Comparison of ENCODE assay signal across 15 mouse cellular contexts in genomic region chr17:23683226-23683625, GRCm38 (mm10). TPM values are rescaled to one million over a fixed set of nuclear protein-coding genes. Genes with fewer than 3 reads are reported as not detected.
DNase-seq lines count a peak whose midpoint lies in the region; ATAC-seq lines count a peak whose summit lies in the region.
"Had no signal": no experiment of that assay in that cellular context is flagged by ENCODE, and none has a peak within 500 bp of the region (broad histone marks: within the 10 kb centered on the region; RNA-seq: fewer than 3 reads in every experiment).

No protein-coding gene starts in this region.

- no peaks in the 10 kb centered on the region for H3K9me3 ChIP-seq in kidney, embryonic 14.5 days (ENCODE audit: control insufficient read depth, low read length)
- H3K9me3 ChIP-seq in midbrain, embryonic 13.5 days: no peaks in the 10 kb centered on the region
- H3K9me3 ChIP-seq in midbrain, embryonic 16.5 days (replicated peaks; ENCODE audit: control insufficient read depth, low read length, poor library complexity, severe bottlenecking): no peaks in the 10 kb centered on the region
- no peaks in the 10 kb centered on the region for H3K9me3 ChIP-seq in embryonic facial prominence, embryonic 15.5 days (replicated peaks)
- no peaks in the 10 kb centered on the region for H3K9me3 ChIP-seq in neural tube, embryonic 15.5 days (replicated peaks)
- H3K9me3 ChIP-seq: heart, embryonic 12.5 days; stomach, embryonic 15.5 days had no signal

- H3K27ac ChIP-seq in kidney, embryonic 14.5 days (ENCODE audit: low read depth, low read length): peak overlapping the region; percentile 78
- H3K27ac ChIP-seq in midbrain, embryonic 13.5 days: no peak overlapping the region
- H3K27ac ChIP-seq in midbrain, embryonic 16.5 days (ENCODE audit: low read length): no peak overlapping the region
- H3K27ac ChIP-seq in embryonic facial prominence, embryonic 15.5 days (replicated peaks): no peak overlapping the region
- no peak overlapping the region for H3K27ac ChIP-seq in neural tube, embryonic 15.5 days (replicated peaks)
- H3K27ac ChIP-seq: stomach, embryonic 15.5 days had no signal

- H3K27me3 ChIP-seq in kidney, embryonic 14.5 days (ENCODE audit: control insufficient read depth, insufficient read depth, low read length): peaks cover 27% of the 10 kb centered on the region
- H3K27me3 ChIP-seq in midbrain, embryonic 13.5 days: peaks cover 63% of the 10 kb centered on the region
- H3K27me3 ChIP-seq in midbrain, embryonic 16.5 days (ENCODE audit: control insufficient read depth, insufficient read depth, low read depth, low read length): peaks cover 47% of the 10 kb centered on the region
- peaks cover 63% of the 10 kb centered on the region for H3K27me3 ChIP-seq in embryonic facial prominence, embryonic 15.5 days
- peaks cover 68% of the 10 kb centered on the region for H3K27me3 ChIP-seq in neural tube, embryonic 15.5 days (replicated peaks)

- peak overlapping the region; percentile 56 for H3K4me2 ChIP-seq in kidney, embryonic 14.5 days (replicated peaks; ENCODE audit: low read depth, low read length)
- H3K4me2 ChIP-seq in midbrain, embryonic 13.5 days (replicated peaks): peak overlapping the region; percentile 19; the same call in 1 of the 2 replicates
- H3K4me2 ChIP-seq in midbrain, embryonic 16.5 days (ENCODE audit: low read length): no peak overlapping the region
- H3K4me2 ChIP-seq in embryonic facial prominence, embryonic 15.5 days (replicated peaks): peak overlapping the region; percentile 17; the same call in 1 of the 2 replicates
- no peak overlapping the region for H3K4me2 ChIP-seq in neural tube, embryonic 15.5 days
- H3K4me2 ChIP-seq: heart, embryonic 12.5 days; stomach, embryonic 15.5 days had no signal

- ATAC-seq in kidney, embryonic 14.5 days (ENCODE audit: low FRiP score, low TSS enrichment): 0 out of 2 replicates have a peak, but pooled peaks have one; percentile 1
- ATAC-seq in midbrain, embryonic 13.5 days: peak; percentile 24; the same call in 1 of the 2 replicates
- no peak for ATAC-seq in midbrain, embryonic 16.5 days
- ATAC-seq in embryonic facial prominence, embryonic 15.5 days (ENCODE audit: insufficient number of reproducible peaks, low FRiP score, low TSS enrichment, low read depth): peak; percentile 22; the same call in 1 of the 2 replicates
- 0 out of 2 replicates have a peak, but pooled peaks have one; percentile 35 for ATAC-seq in neural tube, embryonic 15.5 days (ENCODE audit: low FRiP score)

- H3K4me1 ChIP-seq in kidney, embryonic 14.5 days (ENCODE audit: control insufficient read depth, insufficient read depth, low read length): peaks cover 24% of the 10 kb centered on the region; the same call in 1 of the 2 replicates
- peaks cover 17% of the 10 kb centered on the region for H3K4me1 ChIP-seq in midbrain, embryonic 13.5 days (replicated peaks)
- no peaks in the 10 kb centered on the region for H3K4me1 ChIP-seq in midbrain, embryonic 16.5 days (ENCODE audit: control insufficient read depth, insufficient read depth, low read length)
- peaks cover 15% of the 10 kb centered on the region; the same call in 1 of the 2 replicates for H3K4me1 ChIP-seq in embryonic facial prominence, embryonic 15.5 days
- peaks cover 11% of the 10 kb centered on the region for H3K4me1 ChIP-seq in neural tube, embryonic 15.5 days

- 6% methylated on average over 15 of the region's 15 CpGs for WGBS in kidney, embryonic 14.5 days
- 29% methylated on average over 15 of the region's 15 CpGs for WGBS in midbrain, embryonic 13.5 days
- WGBS in midbrain, embryonic 16.5 days: 28% methylated on average over 15 of the region's 15 CpGs
- WGBS in embryonic facial prominence, embryonic 15.5 days: 22% methylated on average over 15 of the region's 15 CpGs
- 16% methylated on average over 15 of the region's 15 CpGs for WGBS in neural tube, embryonic 15.5 days

- DNase-seq in kidney, postnatal 4 days: no peak
- no peak for DNase-seq in frontal cortex, adult 2 months (ENCODE audit: extremely low spot score in 1 of 2, low spot score in 1 of 2)
- DNase-seq in gastrocnemius, adult 8-10 months (ENCODE audit: low spot score in 2 of 2): no peak
- DNase-seq: cerebellum, postnatal 36 days; right cerebral cortex, postnatal 25 days had no signal

- H3K36me3 ChIP-seq in kidney, embryonic 14.5 days (ENCODE audit: control insufficient read depth, insufficient read depth, low read length): no peaks in the 10 kb centered on the region
- H3K36me3 ChIP-seq in midbrain, embryonic 13.5 days: no peaks in the 10 kb centered on the region
- H3K36me3 ChIP-seq in midbrain, embryonic 16.5 days (ENCODE audit: control insufficient read depth, insufficient read depth, low read length): no peaks in the 10 kb centered on the region
- no peaks in the 10 kb centered on the region for H3K36me3 ChIP-seq in embryonic facial prominence, embryonic 15.5 days
- H3K36me3 ChIP-seq in neural tube, embryonic 15.5 days: no peaks in the 10 kb centered on the region
- H3K36me3 ChIP-seq: heart, embryonic 12.5 days; stomach, embryonic 15.5 days had no signal

- H3K4me3 ChIP-seq in kidney, embryonic 14.5 days (ENCODE audit: low read length): peak overlapping the region; percentile 31
- H3K4me3 ChIP-seq in midbrain, embryonic 13.5 days (replicated peaks): no peak overlapping the region
- H3K4me3 ChIP-seq in midbrain, embryonic 16.5 days (ENCODE audit: low read depth, low read length): no peak overlapping the region
- peak overlapping the region; percentile 24 for H3K4me3 ChIP-seq in embryonic facial prominence, embryonic 15.5 days (replicated peaks)
- no peak overlapping the region for H3K4me3 ChIP-seq in neural tube, embryonic 15.5 days (replicated peaks)
- H3K4me3 ChIP-seq: heart, embryonic 12.5 days; stomach, embryonic 15.5 days had no signal

- H3K9ac ChIP-seq in kidney, embryonic 14.5 days (ENCODE audit: low read depth, low read length): peak overlapping the region; percentile 64
- H3K9ac ChIP-seq in midbrain, embryonic 13.5 days (replicated peaks): no peak overlapping the region
- H3K9ac ChIP-seq in midbrain, embryonic 16.5 days (ENCODE audit: low read depth, low read length): no peak overlapping the region
- peak overlapping the region; percentile 4; the same call in 1 of the 2 replicates for H3K9ac ChIP-seq in embryonic facial prominence, embryonic 15.5 days
- H3K9ac ChIP-seq in neural tube, embryonic 15.5 days (replicated peaks): no peak overlapping the region
- H3K9ac ChIP-seq: heart, embryonic 12.5 days; stomach, embryonic 15.5 days had no signal

RNA-seq across cellular contexts. Expression of gene Cldn9, which starts 0.6 kb away (rescaled TPM):
- polyA plus RNA-seq in kidney, embryonic 14.5 days (2014; fragmentation: Nextera tagmentation; extraction: Ambion mirVana): 63.7 and 65.5 TPM in 2 replicates
- 0.32 and 1.1 TPM in 2 replicates for polyA plus RNA-seq in midbrain, embryonic 13.5 days (2015; fragmentation: Nextera tagmentation; extraction: Ambion mirVana)
- 0.62 and 0.67 TPM in 2 replicates for polyA plus RNA-seq in midbrain, embryonic 16.5 days (2015; fragmentation: Nextera tagmentation; extraction: Ambion mirVana)
- polyA plus RNA-seq in embryonic facial prominence, embryonic 15.5 days (2015; fragmentation: Nextera tagmentation; extraction: Ambion mirVana): 13.8 and 18.3 TPM in 2 replicates
- polyA plus RNA-seq in neural tube, embryonic 15.5 days (2015; fragmentation: Nextera tagmentation; extraction: Ambion mirVana): 1.1 TPM in 2 replicates
- polyA plus RNA-seq in frontal cortex, adult 2 months (2012; rRNA removed): 0.14 and 0.19 TPM in 2 replicates
- total RNA-seq in gastrocnemius, adult 8-10 months (2022): under 1 TPM in 1 of 4 experiments, not detected in 3; 0.36 TPM
- total RNA-seq: neutrophil, adult 5-6 weeks had no signal
- polyA plus RNA-seq: heart, embryonic 12.5 days; urinary bladder, adult 2 months had no signal

RNA-seq across cellular contexts. Expression of gene Cldn6, which starts 4.2 kb away (rescaled TPM):
- 153 and 181 TPM in 2 replicates for polyA plus RNA-seq in kidney, embryonic 14.5 days (2014; fragmentation: Nextera tagmentation; extraction: Ambion mirVana)
- 0.15 and 0.17 TPM in 2 replicates for polyA plus RNA-seq in midbrain, embryonic 13.5 days (2015; fragmentation: Nextera tagmentation; extraction: Ambion mirVana)
- 0.52 and 1.2 TPM in 2 replicates for polyA plus RNA-seq in midbrain, embryonic 16.5 days (2015; fragmentation: Nextera tagmentation; extraction: Ambion mirVana)
- polyA plus RNA-seq in embryonic facial prominence, embryonic 15.5 days (2015; fragmentation: Nextera tagmentation; extraction: Ambion mirVana): 19.8 and 20.2 TPM in 2 replicates
- polyA plus RNA-seq in neural tube, embryonic 15.5 days (2015; fragmentation: Nextera tagmentation; extraction: Ambion mirVana): 0.14 and 8.5 TPM in 2 replicates
- 0.08 and 0.17 TPM in 2 replicates for polyA plus RNA-seq in frontal cortex, adult 2 months (2012; rRNA removed)
- not detected for total RNA-seq in gastrocnemius, adult 8-10 months (2022)
- total RNA-seq: left cerebral cortex, postnatal 36 days; neutrophil, adult 5-6 weeks had no signal
- polyA plus RNA-seq: urinary bladder, adult 2 months had no signal

RNA-seq across cellular contexts. Expression of gene Tnfrsf12a, which starts 6.0 kb away (rescaled TPM):
- polyA plus RNA-seq in kidney, embryonic 14.5 days (2014; fragmentation: Nextera tagmentation; extraction: Ambion mirVana): 14.5 and 16.4 TPM in 2 replicates
- polyA plus RNA-seq in midbrain, embryonic 13.5 days (2015; fragmentation: Nextera tagmentation; extraction: Ambion mirVana): 1.4 and 2.9 TPM in 2 replicates
- 2.5 and 2.6 TPM in 2 replicates for polyA plus RNA-seq in midbrain, embryonic 16.5 days (2015; fragmentation: Nextera tagmentation; extraction: Ambion mirVana)
- 29.5 and 33.2 TPM in 2 replicates for polyA plus RNA-seq in embryonic facial prominence, embryonic 15.5 days (2015; fragmentation: Nextera tagmentation; extraction: Ambion mirVana)
- polyA plus RNA-seq in neural tube, embryonic 15.5 days (2015; fragmentation: Nextera tagmentation; extraction: Ambion mirVana): 9.1 and 9.5 TPM in 2 replicates
- 5.6 and 7.0 TPM in 2 replicates for polyA plus RNA-seq in frontal cortex, adult 2 months (2012; rRNA removed)
- total RNA-seq in gastrocnemius, adult 8-10 months (2022): 10 to 100 TPM; 26.6 to 49.4 (median 30.1) TPM

RNA-seq across cellular contexts. Expression of gene Thoc6, which starts 9.5 kb away (rescaled TPM):
- polyA plus RNA-seq in kidney, embryonic 14.5 days (2014; fragmentation: Nextera tagmentation; extraction: Ambion mirVana): 53.0 and 62.9 TPM in 2 replicates
- 44.8 and 46.5 TPM in 2 replicates for polyA plus RNA-seq in midbrain, embryonic 13.5 days (2015; fragmentation: Nextera tagmentation; extraction: Ambion mirVana)
- polyA plus RNA-seq in midbrain, embryonic 16.5 days (2015; fragmentation: Nextera tagmentation; extraction: Ambion mirVana): 34.4 and 36.0 TPM in 2 replicates
- polyA plus RNA-seq in embryonic facial prominence, embryonic 15.5 days (2015; fragmentation: Nextera tagmentation; extraction: Ambion mirVana): 42.2 and 42.9 TPM in 2 replicates
- polyA plus RNA-seq in neural tube, embryonic 15.5 days (2015; fragmentation: Nextera tagmentation; extraction: Ambion mirVana): 44.1 and 45.1 TPM in 2 replicates
- 9.1 and 11.3 TPM in 2 replicates for polyA plus RNA-seq in frontal cortex, adult 2 months (2012; rRNA removed)
- 1 to 10 TPM; 6.7 to 7.9 (median 7.3) TPM for total RNA-seq in gastrocnemius, adult 8-10 months (2022)

RNA-seq across cellular contexts. Expression of gene Hcfc1r1, which starts 9.8 kb away (rescaled TPM):
- polyA plus RNA-seq in kidney, embryonic 14.5 days (2014; fragmentation: Nextera tagmentation; extraction: Ambion mirVana): 61.9 and 83.8 TPM in 2 replicates
- polyA plus RNA-seq in midbrain, embryonic 13.5 days (2015; fragmentation: Nextera tagmentation; extraction: Ambion mirVana): 84.9 and 90.9 TPM in 2 replicates
- polyA plus RNA-seq in midbrain, embryonic 16.5 days (2015; fragmentation: Nextera tagmentation; extraction: Ambion mirVana): 129 and 137 TPM in 2 replicates
- polyA plus RNA-seq in embryonic facial prominence, embryonic 15.5 days (2015; fragmentation: Nextera tagmentation; extraction: Ambion mirVana): 95.7 and 102 TPM in 2 replicates
- 129 and 149 TPM in 2 replicates for polyA plus RNA-seq in neural tube, embryonic 15.5 days (2015; fragmentation: Nextera tagmentation; extraction: Ambion mirVana)
- 114 and 144 TPM in 2 replicates for polyA plus RNA-seq in frontal cortex, adult 2 months (2012; rRNA removed)
- total RNA-seq in gastrocnemius, adult 8-10 months (2022): 100 to 1,000 TPM; 108 to 127 (median 120) TPM

Comparison
In these comparisons a context has a peak if more than half of its experiments do, and no peak if none do; other contexts are left out.
1. H3K4me2 ChIP-seq: peak in kidney, embryonic 14.5 days (single experiment), midbrain, embryonic 13.5 days (single experiment) and embryonic facial prominence, embryonic 15.5 days (single experiment); none in midbrain, embryonic 16.5 days (single experiment) and neural tube, embryonic 15.5 days (single experiment).
2. H3K4me3 ChIP-seq: peak in kidney, embryonic 14.5 days (single experiment) and embryonic facial prominence, embryonic 15.5 days (single experiment); none in midbrain, embryonic 13.5 days (single experiment), midbrain, embryonic 16.5 days (single experiment) and neural tube, embryonic 15.5 days (single experiment).
3. H3K9ac ChIP-seq: peak in kidney, embryonic 14.5 days (single experiment) and embryonic facial prominence, embryonic 15.5 days (single experiment); none in midbrain, embryonic 13.5 days (single experiment), midbrain, embryonic 16.5 days (single experiment) and neural tube, embryonic 15.5 days (single experiment).